Mouse (Mus musculus) frontal cortex, postnatal 36 days (tissue): ENCODE measurements around the gene Pik3r4.
"Not testable (repeated sequence)": the region's sequence is repeated elsewhere in the genome, so short reads cannot be mapped to it uniquely, and the experiment has no call there.

Experiments
- DNase-seq, 2 experiments: peaks; one replicate each; pipeline ENCODE4 v3.0.0; 2022; ENCODE audit warnings: low spot score in 2 of 2

Pik3r4 gene

DNA sequence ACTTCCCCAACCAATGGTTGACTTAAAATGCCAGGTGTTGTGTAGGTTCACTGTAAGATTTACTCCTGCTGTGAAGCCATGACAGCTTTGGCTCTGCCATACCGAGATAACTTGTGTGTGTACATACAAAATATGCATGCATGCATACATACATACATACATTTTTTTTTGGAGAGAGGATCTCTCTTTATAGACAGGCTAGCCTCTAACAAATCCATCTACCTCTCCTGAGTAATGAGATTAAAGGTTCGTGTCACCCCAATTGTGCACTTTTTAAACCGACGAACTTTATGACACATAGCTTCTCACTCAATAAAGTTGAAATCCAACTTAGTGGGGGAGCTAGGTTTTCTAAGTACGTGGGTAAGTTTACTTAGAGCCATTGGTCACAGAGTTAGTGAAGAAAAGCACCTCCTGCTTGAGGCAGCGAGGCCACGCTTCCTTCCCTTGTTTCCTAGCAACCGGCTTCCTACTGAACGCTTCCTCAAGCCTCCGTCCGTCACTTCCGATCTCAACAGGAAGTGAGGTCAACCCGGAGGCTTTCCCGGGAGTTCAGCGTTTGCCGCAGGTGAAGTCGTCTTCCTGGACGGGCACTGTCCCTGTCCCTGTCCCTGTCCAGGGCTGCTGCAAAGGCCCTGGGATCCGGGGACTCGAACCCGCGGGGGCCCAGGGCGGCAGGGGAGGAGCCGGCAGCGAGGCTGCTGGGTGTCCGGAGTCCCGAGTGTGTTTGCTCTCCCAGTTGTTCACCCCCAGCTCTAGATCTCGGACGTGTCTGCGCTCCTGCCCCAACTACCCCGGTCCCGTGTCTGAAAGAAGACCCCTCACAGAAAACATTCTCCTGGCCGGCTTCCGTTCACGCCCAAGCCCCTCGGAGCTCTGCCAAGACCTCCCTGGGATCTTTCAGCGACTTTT, at the start of gene Pik3r4:
Pik3r4 (plus strand) TSS at position 519 of the 912 bp plus-strand sequence.
- peak; percentile 80 to 91 for DNase-seq

DNA sequence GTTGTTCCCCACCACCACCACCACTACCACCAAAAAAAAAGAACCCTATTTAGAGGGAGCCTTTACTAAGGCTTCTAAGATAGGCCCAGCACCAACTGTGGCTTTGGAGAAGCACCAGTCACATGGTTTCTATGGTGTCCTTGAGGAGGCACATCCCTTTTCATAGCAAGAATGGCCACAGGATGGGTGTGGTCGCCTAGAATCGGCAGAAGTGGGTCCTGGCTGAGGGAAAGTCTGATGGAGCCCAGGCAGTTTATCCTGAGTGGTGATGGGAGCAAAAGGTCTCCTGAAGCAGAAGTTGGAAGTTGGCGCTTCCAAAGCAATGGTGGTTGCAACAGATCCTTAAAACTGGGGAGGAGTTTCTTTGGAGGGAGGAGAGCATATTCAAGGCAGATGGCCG, 43.9 kb upstream of the Pik3r4 start:
- no peak for DNase-seq

- peak; percentile 53 to 82 for DNase-seq
Observed at GRCm38 (mm10) chr9:105611980-105612771, 30.6 kb upstream of the Pik3r4 start.

DNA sequence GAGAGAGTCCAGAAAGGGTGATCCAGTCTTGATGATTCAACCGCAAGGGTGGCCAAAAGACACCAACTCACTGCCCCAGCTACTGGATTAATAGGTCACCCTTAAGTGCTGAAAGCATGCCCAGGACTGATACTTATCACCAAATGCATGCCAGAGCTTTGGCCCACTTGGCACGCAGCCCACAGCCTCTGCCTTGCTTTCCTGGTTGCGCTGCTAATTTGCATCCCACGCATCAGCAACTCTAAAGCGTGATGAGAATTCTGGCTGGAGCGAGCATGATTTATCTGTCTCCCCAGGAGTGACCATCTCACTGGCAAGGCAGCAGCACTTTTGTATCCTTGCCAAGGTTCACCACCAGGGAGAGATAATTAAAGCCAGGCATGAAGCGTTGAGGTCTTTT, 29.9 kb upstream of the Pik3r4 start:
- DNase-seq, result no peak

- DNase-seq, result no peak
Observed at GRCm38 (mm10) chr9:105615952-105616351, 26.8 kb upstream of the Pik3r4 start.

GRCm38 (mm10) chr9:105617274-105617673, 25.5 kb upstream of the Pik3r4 start:
- peak; percentile 54 to 63 for DNase-seq

- peak; percentile 17 to 50 for DNase-seq
Observed at GRCm38 (mm10) chr9:105633961-105634360, 8.8 kb upstream of the Pik3r4 start.

DNA sequence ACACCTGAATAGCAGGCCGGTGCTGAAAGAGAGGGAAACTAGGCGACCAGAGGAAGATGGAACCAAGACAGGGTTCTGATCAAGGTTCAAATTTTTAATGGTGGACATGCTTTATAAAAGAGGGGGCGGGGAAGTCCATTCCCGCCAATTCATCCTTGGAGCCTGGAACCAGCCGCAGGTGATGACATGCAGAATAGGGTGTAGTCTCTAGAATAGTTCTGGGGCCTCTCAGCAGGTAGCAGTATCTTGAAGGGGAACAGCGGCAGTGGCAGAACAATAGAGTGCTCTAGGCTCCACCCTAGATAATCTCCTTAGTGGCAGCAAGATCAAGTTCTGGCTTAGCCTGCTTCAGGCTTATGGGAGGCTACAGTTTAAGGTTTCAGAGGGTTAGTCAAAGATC, 1.4 kb upstream of the Pik3r4 start:
- DNase-seq, result not testable (repeated sequence)

GRCm38 (mm10) chr9:105656189-105656588, 13.4 kb downstream of the Pik3r4 start:
- no peak for DNase-seq

- DNase-seq, result no peak
Observed at GRCm38 (mm10) chr9:105658216-105658615, 15.4 kb downstream of the Pik3r4 start.

DNA sequence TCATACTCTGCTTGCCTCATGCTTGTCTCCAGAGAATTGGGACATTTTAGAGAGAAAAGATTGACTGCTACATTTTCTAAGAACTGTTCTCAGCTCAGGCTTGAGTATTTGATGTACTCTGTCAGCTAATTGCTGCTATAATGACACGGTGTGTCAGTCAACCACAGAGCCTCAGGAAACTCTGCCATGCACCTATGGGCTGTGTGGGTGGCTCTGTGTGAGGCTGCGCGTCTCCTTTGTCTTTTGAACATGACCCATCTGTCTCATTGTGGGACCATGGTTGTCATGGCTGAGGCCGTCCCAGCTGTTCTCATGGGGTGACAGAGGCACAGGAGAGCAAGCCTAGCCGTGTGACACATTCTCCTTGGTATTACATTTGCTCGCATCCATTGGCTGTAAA, 17.1 kb downstream of the Pik3r4 start:
- DNase-seq, result no peak

DNA sequence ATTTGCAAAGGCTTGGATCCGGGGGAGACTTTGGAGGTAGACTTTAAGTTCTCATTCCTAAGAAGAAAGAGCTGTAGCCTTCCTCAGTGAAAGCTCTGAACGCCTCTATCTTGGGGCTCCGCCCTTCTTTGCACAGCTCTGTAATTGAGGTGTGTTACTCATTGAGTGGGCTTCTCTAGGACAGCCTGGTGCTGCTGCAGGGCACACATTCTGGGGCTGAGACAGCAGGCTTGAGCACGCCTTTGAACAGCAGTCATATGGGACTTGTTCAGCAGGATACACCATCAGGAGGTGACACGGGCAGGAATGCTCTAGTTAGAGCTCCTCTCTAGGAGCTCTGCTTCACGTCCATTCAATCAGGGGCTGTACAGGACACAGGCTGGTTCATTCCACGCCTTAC, 22.5 kb downstream of the Pik3r4 start:
- no peak for DNase-seq

DNA sequence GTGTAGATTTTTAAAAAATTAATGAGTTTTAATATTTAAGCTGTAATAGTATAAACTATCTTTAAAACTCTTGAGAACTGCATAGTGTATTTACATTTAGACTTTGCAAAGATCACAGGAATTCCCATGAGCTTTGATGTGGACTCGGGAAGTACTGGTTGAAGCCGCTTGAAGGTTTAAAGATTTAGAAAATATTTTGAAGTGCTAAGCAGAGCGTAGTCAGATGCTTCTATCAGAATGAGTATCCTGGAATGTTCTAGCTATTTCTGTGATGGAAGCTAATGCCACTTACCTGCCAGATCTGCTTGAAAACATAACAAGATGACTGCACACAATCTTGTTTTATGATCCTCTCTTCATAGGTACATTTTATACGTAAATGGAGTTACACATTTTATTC, 28.1 kb downstream of the Pik3r4 start:
- DNase-seq, result no peak

DNA sequence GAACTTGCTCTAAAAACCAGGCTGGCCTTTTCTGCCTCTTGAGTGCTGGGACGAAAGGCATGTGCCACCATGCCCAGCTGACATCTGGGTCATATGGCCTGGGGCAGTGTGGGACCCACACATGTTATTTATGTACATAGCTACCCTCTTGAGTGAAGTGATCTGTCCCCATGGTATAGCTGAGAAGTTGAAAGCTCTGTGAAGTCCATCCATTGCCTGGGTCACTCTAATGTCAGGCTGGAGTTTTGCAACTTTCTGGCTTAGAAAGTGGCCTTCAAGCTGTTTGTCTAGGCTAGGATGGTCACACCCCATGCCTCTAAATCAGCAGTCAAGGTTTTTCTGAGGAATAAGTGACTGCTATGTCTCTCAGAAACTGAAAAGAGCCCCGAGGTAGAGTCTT, 29.3 kb downstream of the Pik3r4 start:
- DNase-seq, result no peak

- DNase-seq, result no peak
Observed at GRCm38 (mm10) chr9:105675941-105676340, 33.2 kb downstream of the Pik3r4 start.

GRCm38 (mm10) chr9:105681386-105681785, 38.6 kb downstream of the Pik3r4 start:
- DNase-seq, result no peak

GRCm38 (mm10) chr9:105684549-105685165, 41.9 kb downstream of the Pik3r4 start:
- peak; percentile 40 to 80 for DNase-seq

DNA sequence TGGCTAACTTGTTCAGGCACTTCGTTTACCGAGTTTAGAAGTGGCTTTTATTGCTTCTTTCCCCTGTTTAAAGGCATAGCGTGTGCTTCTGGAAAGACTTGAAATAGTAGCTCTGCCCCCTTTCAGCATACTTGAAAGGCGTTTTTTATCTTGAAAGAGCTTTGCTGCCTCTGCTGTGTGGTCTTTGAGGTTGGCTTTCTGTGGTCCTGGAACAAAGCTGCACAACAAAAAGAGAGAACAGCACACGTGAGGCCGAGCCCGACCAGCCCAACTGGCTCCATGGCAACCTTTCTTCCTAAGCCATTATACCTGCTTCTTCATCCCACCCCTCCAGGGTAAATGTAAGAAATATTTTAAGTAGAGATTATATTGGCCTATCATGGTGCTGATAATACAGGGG, 46.7 kb downstream of the Pik3r4 start:
- no peak for DNase-seq

DNA sequence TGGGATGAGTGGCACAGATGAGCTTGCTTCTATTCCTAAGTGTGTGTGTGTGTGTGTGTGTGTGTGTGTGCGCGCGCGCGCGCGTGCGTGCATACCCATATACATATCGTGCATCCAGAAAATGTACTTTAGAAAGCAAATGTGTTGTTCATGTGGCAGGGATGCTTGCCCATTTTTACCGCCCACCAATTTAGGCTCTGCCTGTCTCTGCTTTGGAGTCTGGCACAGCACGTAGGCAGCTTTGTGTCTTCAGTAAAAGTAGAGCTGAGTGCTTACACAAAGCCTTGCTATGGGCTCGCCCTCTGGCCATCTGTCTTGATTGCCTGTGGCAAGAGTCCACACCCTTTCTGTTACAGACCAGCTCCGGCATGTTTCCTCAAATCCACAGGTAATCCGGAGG, 49.7 kb downstream of the Pik3r4 start:
- DNase-seq, result peak; percentile 74 to 92

GRCm38 (mm10) chr9:105693056-105693455, 50.3 kb downstream of the Pik3r4 start:
- DNase-seq, result peak in 1 of 2 experiments; percentile 70

DNA sequence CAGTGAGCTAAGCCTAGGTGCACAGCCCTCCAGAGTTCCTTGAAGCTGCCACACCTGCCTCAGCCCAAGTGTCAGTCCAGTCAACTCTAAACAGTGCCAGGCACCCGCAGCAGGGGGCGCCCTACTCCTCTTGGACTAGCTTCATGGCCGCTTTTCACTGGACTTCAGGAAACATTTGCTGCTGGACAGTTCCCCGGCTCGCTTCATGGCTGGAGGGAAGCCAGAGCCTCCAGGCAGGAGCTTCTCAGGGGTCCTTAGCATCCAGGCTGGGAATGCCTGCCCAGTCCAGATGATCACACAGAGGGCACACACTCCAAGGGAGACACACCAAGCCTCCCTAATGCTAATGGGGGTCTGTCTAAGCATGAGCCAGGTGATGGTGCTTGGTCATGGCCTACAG, 51.1 kb downstream of the Pik3r4 start:
- DNase-seq, result peak; percentile 54 to 71
